Mouse (Mus musculus) kidney, adult 2 months (tissue): ENCODE measurements at regions not wholly inside any gene's neighbourhood (a gene's known extent, or its start where the extent isn't known, plus 50 kb on each side); places are given as distances from the start of the nearest gene placed in this dataset.

ENCODE experiments used
- DNase-seq: peaks from one replicate; pipeline ENCODE4 v3.0.0; 2021
- H3K27ac ChIP-seq: fragments of 200-500 bp; 2 replicates; pipeline ENCODE4 v1.5.1; 2012; ENCODE audit warnings: low read depth, low read length, control low read depth, inconsistent platforms; ENCODE audit not compliant: insufficient read depth
- H3K27me3 ChIP-seq: fragments of 200-500 bp; replicated peaks from 2 replicates; pipeline ENCODE4 v1.6.1; 2012; ENCODE audit warnings: mild to moderate bottlenecking, moderate library complexity, low read length, inconsistent platforms; ENCODE audit not compliant: control insufficient read depth, insufficient read depth
- H3K36me3 ChIP-seq: fragments of 200-500 bp; 2 replicates; pipeline ENCODE4 v1.6.1; 2012; ENCODE audit warnings: mild to moderate bottlenecking, moderate library complexity, low read length, inconsistent platforms; ENCODE audit not compliant: control insufficient read depth, insufficient read depth
- H3K4me1 ChIP-seq: fragments of 200-500 bp; 2 replicates; pipeline ENCODE4 v1.6.1; 2011; ENCODE audit warnings: low read length; ENCODE audit not compliant: control insufficient read depth, insufficient read depth
- H3K4me3 ChIP-seq: fragments of 200-500 bp; 2 replicates; pipeline ENCODE4 v1.5.1; 2011; ENCODE audit warnings: mild to moderate bottlenecking, low read depth, low read length, control low read depth; ENCODE audit not compliant: insufficient read depth
- CTCF ChIP-seq: fragments of 200-500 bp; conservative IDR thresholded peaks from 2 replicates; pipeline ENCODE4 v1.5.1; 2011; ENCODE audit warnings: low read depth, mild to moderate bottlenecking, control low read depth, low read length, moderate library complexity, mixed read lengths; ENCODE audit not compliant: insufficient read depth, insufficient read length
- POLR2A ChIP-seq: fragments of 200-500 bp; IDR thresholded peaks from one replicate; pipeline ENCODE4 v1.6.1; 2011; ENCODE audit warnings: low read depth, low read length, control low read depth
- WGBS: fragments of 180-500 bp; shearing (Covaris S2); methylation state at CpG from one replicate; pipeline ENCODE4 v1.1.7; 2018; 5-methylcytosine and 5-hydroxymethylcytosine counted together

- H3K27me3 ChIP-seq, result no peaks in the 10 kb centered on the region
- 37% methylated on average over 2 of the region's 2 CpGs for WGBS
- DNase-seq, result no peak
- H3K27ac ChIP-seq, result no peak overlapping the region
- no peaks in the 10 kb centered on the region for H3K4me1 ChIP-seq
- H3K4me3 ChIP-seq, result no peak overlapping the region
- TF ChIP-seq CTCF (no peak), POLR2A (no peak)
- H3K36me3 ChIP-seq, result no peaks in the 10 kb centered on the region
Observed at GRCm38 (mm10) chr16:75159740-75160139, 426.1 kb downstream of the Lipi start.

DNA sequence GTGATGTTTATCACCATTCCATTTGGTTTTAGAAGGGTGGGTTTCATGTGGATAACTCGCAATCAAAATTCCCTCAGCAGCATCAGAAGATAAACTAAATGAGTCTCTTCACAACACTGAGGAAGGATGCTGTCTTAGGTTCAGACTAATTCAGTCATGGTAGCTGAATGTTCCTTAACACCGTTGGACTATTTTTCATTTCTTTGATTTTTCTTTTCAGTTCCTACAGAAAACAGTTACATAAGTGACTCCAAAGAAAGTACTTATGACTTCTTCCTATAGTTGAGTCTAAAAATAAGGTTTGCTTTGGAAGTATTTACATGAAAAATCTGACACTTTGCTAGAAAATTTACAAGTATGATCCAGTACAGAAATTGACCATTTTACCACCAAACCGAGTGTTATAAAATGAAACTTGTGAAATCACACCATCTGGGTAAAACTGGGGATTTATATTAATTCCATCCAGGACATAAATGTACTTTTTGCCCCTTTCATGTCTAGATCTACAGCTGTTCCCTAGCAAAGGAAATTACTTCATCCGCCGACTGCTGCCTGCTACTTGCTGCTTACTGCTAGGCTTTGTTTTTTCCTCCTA lies 430.3 kb downstream of the Lipi start:
- WGBS, result 78% methylated on average over 5 of the region's 5 CpGs
- TF ChIP-seq CTCF (no peak), POLR2A (no peak)
- H3K27me3 ChIP-seq, result no peaks in the 10 kb centered on the region
- no peak overlapping the region for H3K27ac ChIP-seq
- no peak overlapping the region for H3K4me3 ChIP-seq
- no peak for DNase-seq
- no peaks in the 10 kb centered on the region for H3K36me3 ChIP-seq
- H3K4me1 ChIP-seq, result no peaks in the 10 kb centered on the region
